In genomic region chr8:114629719-114630118, GRCm38 (mm10) we compare ENCODE assay signal across 22 mouse cellular contexts.
"Had no signal": no experiment of that assay in that cellular context is flagged by ENCODE, and none has a peak within 500 bp of the region (broad histone marks: within the 10 kb centered on the region; RNA-seq: fewer than 3 reads in every experiment).

No protein-coding gene starts in this region.

- H3K36me3 ChIP-seq: limb, embryonic 12.5 days; limb, embryonic 15.5 days; midbrain, embryonic 13.5 days had no signal

- H3K9ac ChIP-seq: limb, embryonic 12.5 days; limb, embryonic 15.5 days; liver, embryonic 14.5 days; liver, postnatal 0 days; lung, embryonic 14.5 days; midbrain, embryonic 13.5 days had no signal

- DNase-seq: kidney, adult 18-20 months; kidney, adult 9 months; kidney, postnatal 14 days; kidney, postnatal 4 days; layer of hippocampus, postnatal 36 days; liver, postnatal 0 days; lung, embryonic 14.5 days; lung, postnatal 10 days; right cerebral cortex, adult 18-20 months; right cerebral cortex, postnatal 14 days; right cerebral cortex, postnatal 4 days; thymus, adult 2 months; thymus, postnatal 14 days; thymus, postnatal 4 days had no signal

- H3K9me3 ChIP-seq: limb, embryonic 12.5 days; limb, embryonic 15.5 days; midbrain, embryonic 13.5 days had no signal

- H3K27ac ChIP-seq: left cerebral cortex, adult 2 months; limb, embryonic 12.5 days; limb, embryonic 15.5 days; liver, embryonic 14.5 days; macrophage; midbrain, embryonic 13.5 days had no signal

- H3K27me3 ChIP-seq: midbrain, embryonic 13.5 days had no signal

- H3K4me3 ChIP-seq: left cerebral cortex, adult 2 months; limb, embryonic 12.5 days; limb, embryonic 15.5 days; midbrain, embryonic 13.5 days had no signal

- ATAC-seq: inflammation-experienced regulatory T-cells, adult 6 months; liver, postnatal 0 days; midbrain, embryonic 13.5 days had no signal

- H3K4me2 ChIP-seq: limb, embryonic 12.5 days; limb, embryonic 15.5 days; liver, embryonic 11.5 days; lung, embryonic 14.5 days; midbrain, embryonic 13.5 days had no signal
